Mouse (Mus musculus): ENCODE measurements at regions not wholly inside any gene's neighbourhood (a gene's known extent, or its start where the extent isn't known, plus 50 kb on each side); places are given as distances from the start of the nearest gene placed in this dataset.

DNA sequence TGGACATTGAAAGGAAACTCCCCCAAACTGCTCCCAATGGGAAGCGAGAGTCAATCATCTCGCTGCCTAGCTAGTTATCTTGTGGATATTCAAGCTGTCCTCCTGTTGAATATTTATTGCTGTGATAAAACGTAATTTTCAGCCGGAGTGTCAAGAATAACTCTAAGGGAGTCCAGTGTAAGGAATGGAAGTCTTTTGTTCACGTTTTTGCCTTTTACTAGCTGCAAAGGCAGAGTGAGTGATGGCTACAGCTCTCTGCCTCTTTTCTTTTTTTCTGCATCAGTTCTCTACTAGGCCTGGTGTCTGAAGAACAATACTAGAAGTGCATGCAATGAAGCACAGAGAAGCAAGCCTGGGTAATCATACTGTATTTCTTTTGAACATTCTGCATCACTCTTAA, 679.7 kb downstream of the Trib2 start:
- Histone ChIP-seq H3K4me3 (ENCODE audit: control insufficient read depth, insufficient read depth, low read length) (no peak overlapping the region), H3K4me1 (replicated peaks; ENCODE audit: control insufficient read depth, insufficient read depth, low read length) (no peaks in the 10 kb centered on the region), H3K27me3 (ENCODE audit: control insufficient read depth, insufficient read depth, low read length) (no peaks in the 10 kb centered on the region), H3K36me3 (ENCODE audit: control insufficient read depth, insufficient read depth, low read length) (no peaks in the 10 kb centered on the region), H3K27ac (ENCODE audit: control insufficient read depth, insufficient read depth, low read length) (no peak overlapping the region)
- TF ChIP-seq POLR2A (IDR thresholded peaks at IDR 0.05; ENCODE audit: control insufficient read depth, extremely low read depth, insufficient read depth, low read length, poor library complexity) (no peak), CTCF (IDR thresholded peaks at IDR 0.05; ENCODE audit: borderline replicate concordance, control insufficient read depth, extremely low read depth, insufficient read depth, low read length, poor library complexity) (no peak)
- 84% methylated on average over 5 of the region's 5 CpGs for WGBS
- no peak for DNase-seq

DNA sequence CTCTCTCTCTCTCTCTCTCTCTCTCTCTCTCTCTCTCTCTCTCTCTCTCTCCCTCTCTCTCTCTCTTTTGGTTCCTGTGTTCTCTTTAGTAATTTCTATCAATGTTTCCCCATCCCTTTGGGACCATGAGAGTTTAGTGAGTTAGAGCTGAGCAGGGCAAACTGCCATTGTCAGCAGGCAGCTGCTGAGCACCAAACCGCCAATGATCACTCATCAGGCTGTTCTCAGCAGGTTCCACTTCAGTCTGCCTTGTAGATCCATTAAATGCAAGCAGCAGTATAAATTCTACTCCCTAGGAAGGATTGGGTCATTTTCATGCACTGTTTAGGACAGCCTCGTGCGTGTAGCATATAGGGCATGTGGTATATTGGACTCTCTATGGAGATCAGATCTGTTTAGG, 692.5 kb downstream of the Trib2 start:
- H3K4me3 ChIP-seq (ENCODE audit: control insufficient read depth, insufficient read depth, low read length), result no peak overlapping the region
- TF ChIP-seq POLR2A (IDR thresholded peaks at IDR 0.05; ENCODE audit: control insufficient read depth, extremely low read depth, insufficient read depth, low read length, poor library complexity) (no peak), CTCF (IDR thresholded peaks at IDR 0.05; ENCODE audit: borderline replicate concordance, control insufficient read depth, extremely low read depth, insufficient read depth, low read length, poor library complexity) (no peak)
- no peaks in the 10 kb centered on the region for H3K27me3 ChIP-seq (ENCODE audit: control insufficient read depth, insufficient read depth, low read length)
- H3K27ac ChIP-seq (ENCODE audit: control insufficient read depth, insufficient read depth, low read length), result no peak overlapping the region
- H3K36me3 ChIP-seq (ENCODE audit: control insufficient read depth, insufficient read depth, low read length), result no peaks in the 10 kb centered on the region
- 91% methylated on average over 3 of the region's 3 CpGs for WGBS
- no peaks in the 10 kb centered on the region for H3K4me1 ChIP-seq (replicated peaks; ENCODE audit: control insufficient read depth, insufficient read depth, low read length)
- DNase-seq, result no peak

GRCm38 (mm10) chr12:15122586-15123212, 694.0 kb downstream of the Trib2 start:
- no peak overlapping the region for H3K27ac ChIP-seq (ENCODE audit: control insufficient read depth, insufficient read depth, low read length)
- 88% methylated on average over 4 of the region's 4 CpGs for WGBS
- no peak overlapping the region for H3K4me3 ChIP-seq (ENCODE audit: control insufficient read depth, insufficient read depth, low read length)
- H3K36me3 ChIP-seq (ENCODE audit: control insufficient read depth, insufficient read depth, low read length), result no peaks in the 10 kb centered on the region
- TF ChIP-seq CTCF (IDR thresholded peaks at IDR 0.05; ENCODE audit: borderline replicate concordance, control insufficient read depth, extremely low read depth, insufficient read depth, low read length, poor library complexity) (no peak), POLR2A (IDR thresholded peaks at IDR 0.05; ENCODE audit: control insufficient read depth, extremely low read depth, insufficient read depth, low read length, poor library complexity) (no peak)
- H3K4me1 ChIP-seq (replicated peaks; ENCODE audit: control insufficient read depth, insufficient read depth, low read length), result no peaks in the 10 kb centered on the region
- H3K27me3 ChIP-seq (ENCODE audit: control insufficient read depth, insufficient read depth, low read length), result no peaks in the 10 kb centered on the region
- DNase-seq, result no peak

DNA sequence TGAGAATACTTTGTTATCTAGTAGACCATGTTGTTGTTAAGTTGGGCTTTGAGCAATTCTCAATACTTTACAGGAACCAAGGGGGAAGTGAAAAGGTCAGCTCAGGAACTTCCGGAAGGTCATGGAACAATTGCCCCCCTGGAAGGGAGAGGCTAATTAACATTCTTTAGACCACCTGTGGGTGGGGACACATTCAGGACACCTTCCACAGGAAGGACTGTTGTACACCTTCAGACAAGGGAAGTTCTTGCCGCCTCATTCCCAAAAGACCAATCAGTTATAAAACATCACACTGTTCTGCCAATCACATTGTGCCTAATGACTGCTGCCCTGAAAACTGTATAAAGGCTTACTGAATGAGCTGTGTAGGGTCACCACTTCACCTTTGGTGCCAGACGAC, 701.2 kb downstream of the Trib2 start:
- no peak overlapping the region for H3K4me3 ChIP-seq (ENCODE audit: control insufficient read depth, insufficient read depth, low read length)
- H3K27ac ChIP-seq (ENCODE audit: control insufficient read depth, insufficient read depth, low read length), result no peak overlapping the region
- 89% methylated on average over 3 of the region's 3 CpGs for WGBS
- H3K27me3 ChIP-seq (ENCODE audit: control insufficient read depth, insufficient read depth, low read length), result no peaks in the 10 kb centered on the region
- H3K4me1 ChIP-seq (replicated peaks; ENCODE audit: control insufficient read depth, insufficient read depth, low read length), result no peaks in the 10 kb centered on the region
- TF ChIP-seq POLR2A (IDR thresholded peaks at IDR 0.05; ENCODE audit: control insufficient read depth, extremely low read depth, insufficient read depth, low read length, poor library complexity), result no peak
- TF ChIP-seq CTCF (IDR thresholded peaks at IDR 0.05; ENCODE audit: borderline replicate concordance, control insufficient read depth, extremely low read depth, insufficient read depth, low read length, poor library complexity), result no peak
- no peak for DNase-seq
- H3K36me3 ChIP-seq (ENCODE audit: control insufficient read depth, insufficient read depth, low read length), result no peaks in the 10 kb centered on the region

DNA sequence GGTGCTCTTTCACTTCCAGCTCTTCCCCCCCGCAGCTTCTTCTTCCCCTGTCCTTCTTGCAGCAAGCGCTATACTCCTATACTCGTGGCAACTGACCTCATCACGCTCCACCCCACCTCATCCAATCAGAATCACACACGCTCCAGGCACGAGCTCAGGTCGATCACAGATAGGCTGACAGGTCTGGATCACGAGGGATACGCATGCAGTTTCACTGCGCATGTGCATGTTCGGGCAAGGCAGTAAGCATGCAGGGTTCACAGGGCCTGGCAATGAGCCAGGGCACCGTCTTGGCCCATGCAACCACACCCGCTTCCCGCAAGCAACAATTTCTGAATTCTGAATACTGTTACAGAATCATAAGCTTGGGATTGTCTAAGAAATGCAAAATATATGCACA, 701.9 kb downstream of the Trib2 start:
- H3K27ac ChIP-seq (ENCODE audit: control insufficient read depth, insufficient read depth, low read length), result no peak overlapping the region
- 92% methylated on average over 14 of the region's 14 CpGs for WGBS
- H3K4me3 ChIP-seq (ENCODE audit: control insufficient read depth, insufficient read depth, low read length), result no peak overlapping the region
- TF ChIP-seq POLR2A (IDR thresholded peaks at IDR 0.05; ENCODE audit: control insufficient read depth, extremely low read depth, insufficient read depth, low read length, poor library complexity) (no peak), CTCF (IDR thresholded peaks at IDR 0.05; ENCODE audit: borderline replicate concordance, control insufficient read depth, extremely low read depth, insufficient read depth, low read length, poor library complexity) (no peak)
- H3K36me3 ChIP-seq (ENCODE audit: control insufficient read depth, insufficient read depth, low read length), result no peaks in the 10 kb centered on the region
- no peaks in the 10 kb centered on the region for H3K27me3 ChIP-seq (ENCODE audit: control insufficient read depth, insufficient read depth, low read length)
- no peaks in the 10 kb centered on the region for H3K4me1 ChIP-seq (replicated peaks; ENCODE audit: control insufficient read depth, insufficient read depth, low read length)
- DNase-seq, result no peak

DNA sequence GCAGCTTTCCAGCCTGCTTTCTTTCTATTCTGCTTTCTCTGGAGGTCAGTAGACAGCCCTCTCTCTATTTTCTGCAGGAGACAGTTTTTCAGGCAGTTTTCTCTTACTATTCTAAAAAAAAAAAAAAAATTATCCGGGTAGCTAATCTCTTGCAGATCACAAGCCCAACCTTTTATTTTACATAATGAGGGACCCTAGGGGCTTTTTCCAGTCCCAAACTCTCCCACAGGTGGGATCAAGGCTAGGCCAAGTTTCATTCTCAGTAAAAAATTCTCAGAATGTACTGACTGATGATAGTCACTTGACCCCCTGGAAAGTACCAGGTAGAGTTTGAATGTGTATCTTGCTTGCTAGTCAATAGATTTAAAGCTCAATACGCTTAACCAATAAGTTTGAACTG, 705.7 kb downstream of the Trib2 start:
- no peaks in the 10 kb centered on the region for H3K27me3 ChIP-seq (ENCODE audit: control insufficient read depth, insufficient read depth, low read length)
- no peak overlapping the region for H3K4me3 ChIP-seq (ENCODE audit: control insufficient read depth, insufficient read depth, low read length)
- no peaks in the 10 kb centered on the region for H3K36me3 ChIP-seq (ENCODE audit: control insufficient read depth, insufficient read depth, low read length)
- TF ChIP-seq CTCF (IDR thresholded peaks at IDR 0.05; ENCODE audit: borderline replicate concordance, control insufficient read depth, extremely low read depth, insufficient read depth, low read length, poor library complexity) (no peak), POLR2A (IDR thresholded peaks at IDR 0.05; ENCODE audit: control insufficient read depth, extremely low read depth, insufficient read depth, low read length, poor library complexity) (no peak)
- 89% methylated on average over 2 of the region's 2 CpGs for WGBS
- H3K4me1 ChIP-seq (replicated peaks; ENCODE audit: control insufficient read depth, insufficient read depth, low read length), result no peaks in the 10 kb centered on the region
- no peak for DNase-seq
- no peak overlapping the region for H3K27ac ChIP-seq (ENCODE audit: control insufficient read depth, insufficient read depth, low read length)

- WGBS, result 92% methylated on average over 2 of the region's 2 CpGs
- TF ChIP-seq POLR2A (IDR thresholded peaks at IDR 0.05; ENCODE audit: control insufficient read depth, extremely low read depth, insufficient read depth, low read length, poor library complexity) (no peak), CTCF (IDR thresholded peaks at IDR 0.05; ENCODE audit: borderline replicate concordance, control insufficient read depth, extremely low read depth, insufficient read depth, low read length, poor library complexity) (no peak)
- H3K36me3 ChIP-seq (ENCODE audit: control insufficient read depth, insufficient read depth, low read length), result no peaks in the 10 kb centered on the region
- H3K4me3 ChIP-seq (ENCODE audit: control insufficient read depth, insufficient read depth, low read length), result no peak overlapping the region
- H3K27ac ChIP-seq (ENCODE audit: control insufficient read depth, insufficient read depth, low read length), result no peak overlapping the region
- no peak for DNase-seq
- no peaks in the 10 kb centered on the region for H3K27me3 ChIP-seq (ENCODE audit: control insufficient read depth, insufficient read depth, low read length)
- H3K4me1 ChIP-seq (replicated peaks; ENCODE audit: control insufficient read depth, insufficient read depth, low read length), result no peaks in the 10 kb centered on the region
Measured at GRCm38 (mm10) chr12:15104876-15105275, 711.8 kb downstream of the Trib2 start.
